Mouse (Mus musculus): ENCODE measurements around the gene Gpam. TPM values are rescaled to one million over a fixed set of nuclear protein-coding genes. Genes with fewer than 3 reads are reported as not detected.

Gene Gpam
- polyA plus RNA-seq, 1 experiment from 2014 or later, result 23.6 TPM

Other genes with a start within 250 kb of the Gpam start
- gene Tectb, start 53.5 kb upstream of the Gpam start, polyA plus RNA-seq (2014; fragmentation: Nextera tagmentation; extraction: Ambion mirVana), result 0.05 TPM in 1 of 2 replicates, not detected in the other
- not detected in 2 replicates for gene Gucy2g, start 114.0 kb upstream of the Gpam start, polyA plus RNA-seq (2014; fragmentation: Nextera tagmentation; extraction: Ambion mirVana)
- gene Acsl5, start 124.7 kb upstream of the Gpam start, polyA plus RNA-seq (2014; fragmentation: Nextera tagmentation; extraction: Ambion mirVana), result 17.3 and 18.1 TPM in 2 replicates
- gene Zdhhc6, start 188.8 kb upstream of the Gpam start, polyA plus RNA-seq (2014; fragmentation: Nextera tagmentation; extraction: Ambion mirVana), result 112 and 116 TPM in 2 replicates
- 27.1 and 28.2 TPM in 2 replicates for gene Vti1a, start 189.1 kb upstream of the Gpam start, polyA plus RNA-seq (2014; fragmentation: Nextera tagmentation; extraction: Ambion mirVana)